Mouse (Mus musculus) embryonic facial prominence, embryonic 15.5 days (tissue): ENCODE data around the gene Cd200r3. TPM values are rescaled to one million over a fixed set of nuclear protein-coding genes. Genes with fewer than 3 reads are reported as not detected.

ENCODE experiments used
- ATAC-seq: fragments of 200-750 bp; cut with Nextera tagmentation; 2 replicates; pipeline ENCODE4 v1.8.0; 2017; ENCODE audit warnings: low read depth, moderate TSS enrichment; ENCODE audit not compliant: insufficient number of reproducible peaks, low FRiP score, low TSS enrichment
- H3K27ac ChIP-seq: fragments of 300-500 bp; sonication (generic); replicated peaks from 2 replicates; pipeline ENCODE4 v1.5.1; 2015; ENCODE audit warnings: mild to moderate bottlenecking, inconsistent platforms
- H3K27me3 ChIP-seq: fragments of 300-500 bp; sonication (generic); 2 replicates; pipeline ENCODE4 v1.6.1; 2015; ENCODE audit warnings: inconsistent platforms
- H3K36me3 ChIP-seq: fragments of 300-500 bp; sonication (generic); 2 replicates; pipeline ENCODE4 v1.6.1; 2015; ENCODE audit warnings: mild to moderate bottlenecking, inconsistent platforms
- H3K4me1 ChIP-seq: fragments of 300-500 bp; sonication (generic); 2 replicates; pipeline ENCODE4 v1.6.1; 2015; ENCODE audit warnings: inconsistent platforms
- H3K4me2 ChIP-seq: fragments of 300-500 bp; sonication (generic); replicated peaks from 2 replicates; pipeline ENCODE4 v1.6.1; 2015; ENCODE audit warnings: mild to moderate bottlenecking, inconsistent platforms
- H3K4me3 ChIP-seq: fragments of 300-500 bp; sonication (generic); replicated peaks from 2 replicates; pipeline ENCODE4 v1.5.1; 2015; ENCODE audit warnings: mild to moderate bottlenecking, inconsistent platforms
- H3K9ac ChIP-seq: fragments of 300-500 bp; sonication (generic); 2 replicates; pipeline ENCODE4 v1.6.1; 2015; ENCODE audit warnings: inconsistent platforms
- H3K9me3 ChIP-seq: fragments of 300-500 bp; sonication (generic); replicated peaks from 2 replicates; pipeline ENCODE4 v1.6.1; 2016; ENCODE audit warnings: inconsistent platforms
- WGBS: fragments of 180-500 bp; shearing (Covaris S2); methylation state at CpG from one replicate; pipeline ENCODE4 v1.1.7; 2015; 5-methylcytosine and 5-hydroxymethylcytosine counted together
- polyA plus RNA-seq: library from polyadenylated mRNA; unstranded; fragments of >200 nt; fragmentation: Nextera tagmentation; extraction: Ambion mirVana; gene quantifications from 2 replicates; pipeline ENCODE4 v1.2.1, GENCODE M21; 2015

The Cd200r3 gene
- polyA plus RNA-seq, 1 experiment from 2014 or later = 2.8 TPM

DNA sequence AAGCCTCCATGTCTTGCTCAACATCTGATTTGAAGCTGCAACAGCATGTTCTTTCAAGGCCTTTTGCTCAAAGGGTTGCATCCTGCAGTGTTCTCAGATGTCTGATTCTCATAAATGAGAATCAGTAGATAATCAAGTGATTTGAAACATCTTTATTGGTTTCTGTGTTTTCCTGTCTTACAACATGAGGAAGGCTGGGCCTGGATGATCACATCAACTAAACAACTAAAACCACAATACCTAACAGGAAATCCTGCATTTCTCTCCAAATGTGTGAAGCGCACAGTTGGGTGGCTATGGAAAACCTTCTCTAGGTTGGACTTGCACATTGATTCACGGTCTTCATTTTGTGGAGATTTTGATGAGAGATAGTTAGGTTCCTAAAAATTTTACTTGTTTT, 75.4 kb downstream of the Cd200r3 start:
- Histone ChIP-seq H3K9ac (no peak overlapping the region), H3K4me2 (no peak overlapping the region), H3K4me3 (no peak overlapping the region), H3K27me3 (no peaks in the 10 kb centered on the region), H3K4me1 (no peaks in the 10 kb centered on the region), H3K27ac (no peak overlapping the region), H3K36me3 (no peaks in the 10 kb centered on the region), H3K9me3 (no peaks in the 10 kb centered on the region)
- WGBS = 92% methylated on average over 2 of the region's 2 CpGs
- no peak for ATAC-seq

DNA sequence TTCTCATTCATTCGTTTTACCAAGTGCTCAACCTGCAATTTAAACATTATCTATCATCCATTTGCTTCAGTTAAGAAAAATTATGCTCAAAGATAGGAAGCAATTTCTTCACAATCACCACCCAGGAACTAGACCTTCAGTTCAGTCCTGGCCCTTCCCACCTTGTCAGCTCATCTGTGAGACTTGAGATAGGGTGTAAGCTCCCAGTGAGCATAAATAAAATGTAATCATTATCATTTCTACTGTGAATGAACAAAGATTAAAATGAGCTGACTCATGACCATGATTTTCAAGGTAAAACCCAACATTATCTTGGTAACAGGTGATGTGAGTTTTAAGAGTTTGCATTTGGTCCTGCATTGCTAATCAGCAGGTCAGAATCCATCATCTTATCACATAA, 76.6 kb downstream of the Cd200r3 start:
- ATAC-seq = no peak
- no peak overlapping the region for H3K4me3 ChIP-seq
- WGBS = 61% methylated on average over 1 of the region's 1 CpGs

DNA sequence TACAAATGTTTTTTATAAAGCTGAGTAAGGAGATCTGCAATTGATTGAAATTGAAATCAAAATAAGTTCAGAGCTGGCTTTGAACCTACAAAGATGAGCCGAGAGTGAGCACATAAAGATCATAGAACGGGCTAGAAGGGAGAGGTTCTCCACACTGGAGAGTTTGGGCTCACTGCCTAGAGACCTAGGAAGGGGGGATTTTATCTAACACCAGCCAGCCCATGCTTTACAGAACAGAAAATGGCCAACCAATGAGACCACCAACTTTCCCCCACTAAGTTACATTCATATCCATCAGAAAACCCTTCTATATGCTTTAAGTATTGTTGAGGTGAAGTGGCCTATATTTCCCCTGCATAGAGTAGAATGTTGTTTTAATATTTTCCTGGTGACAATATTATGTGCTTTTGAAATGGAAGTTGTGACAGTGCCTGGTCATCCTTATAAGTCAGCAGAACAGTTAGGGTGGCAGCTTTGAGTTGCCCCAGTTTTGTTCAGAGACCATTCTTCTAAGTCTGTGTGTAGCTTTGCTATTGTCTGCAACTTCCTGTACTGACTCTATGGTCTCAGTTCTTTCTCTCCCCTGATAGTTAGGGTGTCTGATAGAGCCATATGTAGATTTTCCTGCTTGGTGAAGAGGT, 77.3 kb downstream of the Cd200r3 start:
- no peaks in the 10 kb centered on the region for H3K9me3 ChIP-seq
- H3K27ac ChIP-seq = no peak overlapping the region
- H3K4me2 ChIP-seq = no peak overlapping the region
- ATAC-seq = no peak
- H3K9ac ChIP-seq = no peak overlapping the region
- WGBS = 85% methylated on average over 2 of the region's 2 CpGs
- H3K27me3 ChIP-seq = no peaks in the 10 kb centered on the region
- H3K36me3 ChIP-seq = no peaks in the 10 kb centered on the region
- H3K4me3 ChIP-seq = no peak overlapping the region
- no peaks in the 10 kb centered on the region for H3K4me1 ChIP-seq

More for the DNA sequence above, 76.6 kb downstream of the Cd200r3 start:
- Histone ChIP-seq H3K4me2 (no peak overlapping the region), H3K27me3 (no peaks in the 10 kb centered on the region), H3K9me3 (no peaks in the 10 kb centered on the region), H3K27ac (no peak overlapping the region), H3K9ac (no peak overlapping the region), H3K36me3 (no peaks in the 10 kb centered on the region), H3K4me1 (no peaks in the 10 kb centered on the region)

DNA sequence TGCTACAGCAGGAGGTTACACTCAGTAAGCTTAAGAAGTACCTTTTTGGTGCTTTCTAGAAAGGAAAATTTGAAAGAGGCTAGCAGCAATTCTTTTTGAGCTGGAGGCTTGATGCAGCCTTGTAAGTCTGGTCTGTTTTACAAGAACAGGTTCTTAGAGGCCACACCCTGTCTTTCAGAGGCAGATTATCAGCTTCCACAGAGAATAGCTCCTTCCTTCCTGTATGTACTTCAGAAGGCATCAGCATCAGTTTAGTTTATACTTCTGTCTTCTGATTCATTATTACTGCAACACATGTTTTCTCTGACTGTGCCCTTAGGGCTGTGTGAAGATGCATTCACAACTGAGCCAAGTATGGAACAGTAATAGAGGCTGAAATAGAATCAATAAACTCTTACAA, 78.0 kb downstream of the Cd200r3 start:
- Histone ChIP-seq H3K4me2 (no peak overlapping the region), H3K9ac (no peak overlapping the region), H3K36me3 (no peaks in the 10 kb centered on the region), H3K27ac (no peak overlapping the region), H3K4me3 (no peak overlapping the region), H3K27me3 (no peaks in the 10 kb centered on the region), H3K4me1 (no peaks in the 10 kb centered on the region), H3K9me3 (no peaks in the 10 kb centered on the region)
- ATAC-seq = no peak

DNA sequence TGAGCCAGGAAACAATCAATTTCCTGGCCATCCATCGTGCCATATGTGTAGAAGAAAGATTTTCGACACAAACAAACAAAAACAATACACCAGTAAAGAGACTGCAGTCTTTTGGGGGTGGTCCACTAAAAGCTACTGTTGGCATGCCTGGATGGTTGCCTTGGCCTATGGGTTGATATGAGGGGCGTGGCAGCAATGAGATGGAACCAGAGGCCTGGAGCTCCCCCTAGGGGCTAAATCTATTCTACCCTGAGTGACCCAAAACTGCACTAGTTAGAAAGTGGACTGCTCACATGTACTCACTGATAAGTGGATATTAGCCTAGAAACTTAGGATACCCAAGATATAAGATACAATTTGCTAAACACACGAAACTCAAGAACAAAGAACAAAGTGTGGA, 80.4 kb downstream of the Cd200r3 start:
- Histone ChIP-seq H3K9ac (no peak overlapping the region), H3K4me1 (no peaks in the 10 kb centered on the region), H3K27me3 (no peaks in the 10 kb centered on the region), H3K27ac (no peak overlapping the region), H3K36me3 (no peaks in the 10 kb centered on the region), H3K4me3 (no peak overlapping the region), H3K9me3 (no peaks in the 10 kb centered on the region), H3K4me2 (no peak overlapping the region)
- 65% methylated on average over 4 of the region's 4 CpGs for WGBS
- no peak for ATAC-seq

DNA sequence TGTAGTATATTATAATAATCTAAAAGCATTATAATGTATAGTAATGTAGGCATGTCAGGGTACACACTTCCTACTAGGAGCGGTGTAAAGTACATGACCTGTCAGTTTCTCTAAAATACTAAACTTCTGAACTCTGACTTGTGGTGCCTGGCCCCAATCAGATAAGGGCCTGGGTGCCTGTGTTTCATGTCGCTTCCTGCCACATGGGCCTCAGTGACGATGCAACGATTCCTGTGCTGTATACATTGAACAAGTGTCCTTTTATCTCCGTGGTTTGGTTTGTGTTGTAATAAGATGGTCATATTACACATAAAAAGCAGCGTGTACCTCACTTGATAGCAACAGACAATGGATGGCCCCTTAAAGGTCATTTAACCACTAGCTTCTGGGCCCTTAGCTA, 81.8 kb downstream of the Cd200r3 start:
- Histone ChIP-seq H3K27ac (no peak overlapping the region), H3K4me2 (no peak overlapping the region), H3K36me3 (no peaks in the 10 kb centered on the region), H3K9me3 (no peaks in the 10 kb centered on the region), H3K4me1 (no peaks in the 10 kb centered on the region), H3K27me3 (no peaks in the 10 kb centered on the region), H3K9ac (no peak overlapping the region), H3K4me3 (no peak overlapping the region)
- no peak for ATAC-seq
- 61% methylated on average over 6 of the region's 6 CpGs for WGBS

DNA sequence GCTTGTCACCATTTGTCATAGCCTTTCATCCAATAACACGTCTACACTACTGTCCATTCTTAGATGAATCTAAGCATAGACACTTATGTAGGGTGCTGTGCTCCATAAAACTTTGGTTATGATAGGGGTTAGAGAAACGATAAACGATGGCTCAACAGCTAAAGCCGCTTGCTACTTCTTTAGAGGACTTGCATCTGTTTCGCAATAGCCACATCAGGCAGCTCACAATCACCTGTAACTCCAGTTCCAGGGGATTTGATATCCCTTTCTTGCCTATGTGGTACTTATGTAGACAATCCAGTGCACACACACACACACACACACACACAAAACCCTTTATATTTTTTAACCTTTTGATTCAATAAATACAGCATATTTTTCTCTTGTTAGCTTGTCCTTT, 85.6 kb downstream of the Cd200r3 start:
- H3K27ac ChIP-seq = no peak overlapping the region
- 87% methylated on average over 5 of the region's 5 CpGs for WGBS
- no peak overlapping the region for H3K4me2 ChIP-seq
- no peaks in the 10 kb centered on the region for H3K27me3 ChIP-seq
- no peaks in the 10 kb centered on the region for H3K9me3 ChIP-seq
- H3K4me3 ChIP-seq = no peak overlapping the region
- ATAC-seq = no peak
- H3K9ac ChIP-seq = no peak overlapping the region
- H3K36me3 ChIP-seq = no peaks in the 10 kb centered on the region
- H3K4me1 ChIP-seq = no peaks in the 10 kb centered on the region

DNA sequence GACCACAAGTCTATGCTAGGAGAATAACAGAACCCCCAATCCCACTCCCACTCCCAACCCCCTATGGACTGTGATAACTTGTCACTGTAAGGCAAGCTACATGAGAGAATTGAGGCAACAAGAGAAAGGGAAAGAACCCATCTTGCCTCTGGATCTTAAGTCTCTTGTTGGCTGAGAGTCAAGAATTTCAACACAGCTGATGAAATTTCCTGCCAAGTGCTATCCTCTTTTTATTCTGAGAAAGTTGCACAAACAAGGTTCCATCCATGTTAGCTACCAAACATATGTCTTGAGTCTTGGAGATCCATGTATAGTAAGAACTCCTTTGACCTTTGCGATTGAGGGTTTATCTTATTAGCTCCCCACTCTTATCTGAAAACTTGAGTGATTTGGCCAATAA, 86.0 kb downstream of the Cd200r3 start:
- Histone ChIP-seq H3K27me3 (no peaks in the 10 kb centered on the region), H3K4me1 (no peaks in the 10 kb centered on the region), H3K9me3 (no peaks in the 10 kb centered on the region), H3K9ac (no peak overlapping the region), H3K4me2 (no peak overlapping the region), H3K4me3 (no peak overlapping the region), H3K27ac (no peak overlapping the region), H3K36me3 (no peaks in the 10 kb centered on the region)
- 76% methylated on average over 1 of the region's 1 CpGs for WGBS
- no peak for ATAC-seq

DNA sequence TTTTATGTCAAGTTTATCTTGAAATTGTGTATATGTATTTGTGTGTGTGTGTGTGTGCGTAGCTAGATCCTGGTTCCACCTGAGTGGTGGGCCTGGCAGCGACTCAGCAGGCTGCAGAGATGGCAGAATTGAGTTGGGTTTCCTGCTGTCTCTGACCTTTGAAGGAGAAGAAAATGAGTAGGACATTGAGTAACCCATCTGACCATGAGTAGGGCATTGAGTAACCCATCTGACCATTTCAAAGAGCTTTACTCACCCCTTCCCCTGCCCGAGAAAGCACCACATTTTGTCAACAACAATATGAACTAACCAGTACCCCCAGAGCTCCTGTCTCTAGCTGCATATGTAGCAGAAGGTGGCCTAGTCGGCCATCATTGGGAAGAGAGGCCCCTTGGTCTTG, 86.6 kb downstream of the Cd200r3 start:
- no peak for ATAC-seq
- no peak overlapping the region for H3K4me2 ChIP-seq
- 82% methylated on average over 4 of the region's 4 CpGs for WGBS

DNA sequence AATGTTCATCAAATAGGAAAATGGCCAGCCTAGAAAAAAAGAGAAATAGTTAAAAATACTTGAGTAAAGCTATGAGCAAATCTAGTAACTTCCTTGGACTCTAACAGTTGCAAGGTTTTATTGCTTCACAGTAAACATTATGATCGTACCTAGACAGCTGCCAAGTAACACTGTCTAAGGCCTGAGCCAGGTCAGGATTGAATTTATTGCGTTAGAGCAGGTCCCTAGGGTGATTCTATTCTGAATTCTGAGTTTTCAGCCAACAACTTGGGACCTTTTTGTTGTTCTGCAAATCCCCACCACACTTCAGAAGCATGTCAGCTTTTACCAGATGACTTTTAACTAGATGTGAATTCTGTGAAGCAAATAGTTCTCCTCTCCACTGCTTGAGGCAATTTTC, 87.3 kb downstream of the Cd200r3 start:
- Histone ChIP-seq H3K27ac (no peak overlapping the region), H3K27me3 (no peaks in the 10 kb centered on the region), H3K4me2 (no peak overlapping the region), H3K9me3 (no peaks in the 10 kb centered on the region), H3K4me1 (no peaks in the 10 kb centered on the region), H3K9ac (no peak overlapping the region), H3K36me3 (no peaks in the 10 kb centered on the region), H3K4me3 (no peak overlapping the region)
- WGBS = 32% methylated on average over 2 of the region's 2 CpGs
- no peak for ATAC-seq

More for the DNA sequence above, 86.6 kb downstream of the Cd200r3 start:
- no peaks in the 10 kb centered on the region for H3K9me3 ChIP-seq
- H3K27me3 ChIP-seq = no peaks in the 10 kb centered on the region
- H3K4me3 ChIP-seq = no peak overlapping the region
- no peaks in the 10 kb centered on the region for H3K36me3 ChIP-seq
- no peak overlapping the region for H3K27ac ChIP-seq
- H3K9ac ChIP-seq = no peak overlapping the region
- H3K4me1 ChIP-seq = no peaks in the 10 kb centered on the region
